Mouse (Mus musculus) neural tube, embryonic 15.5 days (tissue): ENCODE data around the gene 4930579F01Rik. TPM values are rescaled to one million over a fixed set of nuclear protein-coding genes. Genes with fewer than 3 reads are reported as not detected.

Source experiments
- ATAC-seq: fragments of 200-750 bp; cut with Nextera tagmentation; 2 replicates; pipeline ENCODE4 v1.8.0; 2017; ENCODE audit warnings: mild to moderate bottlenecking, moderate TSS enrichment, moderate library complexity; ENCODE audit not compliant: low FRiP score
- H3K27ac ChIP-seq: fragments of 300-500 bp; sonication (generic); replicated peaks from 2 replicates; pipeline ENCODE4 v1.5.1; 2015; ENCODE audit warnings: mild to moderate bottlenecking, inconsistent platforms
- H3K27me3 ChIP-seq: fragments of 300-500 bp; sonication (generic); replicated peaks from 2 replicates; pipeline ENCODE4 v1.6.1; 2015; ENCODE audit warnings: inconsistent platforms
- H3K36me3 ChIP-seq: fragments of 300-500 bp; sonication (generic); 2 replicates; pipeline ENCODE4 v1.6.1; 2015; ENCODE audit warnings: inconsistent platforms
- H3K4me1 ChIP-seq: fragments of 300-500 bp; sonication (generic); 2 replicates; pipeline ENCODE4 v1.6.1; 2015; ENCODE audit warnings: inconsistent platforms
- H3K4me2 ChIP-seq: fragments of 300-500 bp; sonication (generic); 2 replicates; pipeline ENCODE4 v1.6.1; 2015; ENCODE audit warnings: inconsistent platforms, mild to moderate bottlenecking, moderate library complexity
- H3K4me3 ChIP-seq: fragments of 300-500 bp; sonication (generic); replicated peaks from 2 replicates; pipeline ENCODE4 v1.5.1; 2015; ENCODE audit warnings: mild to moderate bottlenecking, inconsistent platforms
- H3K9ac ChIP-seq: fragments of 300-500 bp; sonication (generic); replicated peaks from 2 replicates; pipeline ENCODE4 v1.6.1; 2015; ENCODE audit warnings: mild to moderate bottlenecking, inconsistent platforms
- H3K9me3 ChIP-seq: fragments of 300-500 bp; sonication (generic); replicated peaks from 2 replicates; pipeline ENCODE4 v1.6.1; 2016; ENCODE audit warnings: inconsistent platforms
- WGBS: fragments of 180-500 bp; shearing (Covaris S2); methylation state at CpG from one replicate; pipeline ENCODE4 v1.1.7; 2015; ENCODE audit warnings: mixed read lengths; 5-methylcytosine and 5-hydroxymethylcytosine counted together
- polyA plus RNA-seq: library from polyadenylated mRNA; unstranded; fragments of >200 nt; fragmentation: Nextera tagmentation; extraction: Ambion mirVana; gene quantifications from 2 replicates; pipeline ENCODE4 v1.2.1, GENCODE M21; 2015

The 4930579F01Rik gene
- polyA plus RNA-seq, 1 experiment from 2014 or later = not detected

DNA sequence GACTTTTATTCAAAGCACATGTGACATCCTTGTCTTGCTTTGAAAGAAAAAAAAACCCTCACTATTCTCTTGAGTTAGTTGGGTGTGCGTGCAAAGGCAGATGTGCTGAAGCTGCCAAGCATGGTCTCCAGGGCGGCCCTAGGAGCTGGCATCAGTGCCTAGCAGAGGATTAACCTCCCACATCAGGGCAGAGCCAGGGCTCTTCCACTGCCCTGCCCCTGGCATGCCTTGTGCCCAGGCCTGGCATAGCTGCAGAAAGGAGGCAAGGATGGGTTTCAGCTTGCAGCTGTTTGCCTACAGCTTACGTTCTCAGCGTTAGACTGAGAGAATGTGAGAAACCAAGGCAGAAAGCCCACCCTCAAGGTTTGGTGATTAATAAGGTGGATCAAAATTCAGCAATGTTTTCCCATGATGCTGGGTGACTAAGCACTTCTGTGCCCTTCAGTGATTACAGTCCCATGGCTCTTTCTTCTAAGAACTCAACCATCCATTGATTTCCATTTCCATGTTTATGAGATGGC is 18.9 kb upstream of the 4930579F01Rik start:
- ATAC-seq = no peak
- no peaks in the 10 kb centered on the region for H3K9me3 ChIP-seq
- no peaks in the 10 kb centered on the region for H3K27me3 ChIP-seq
- 92% methylated on average over 4 of the region's 4 CpGs for WGBS
- H3K36me3 ChIP-seq = no peaks in the 10 kb centered on the region
- H3K4me2 ChIP-seq = no peak overlapping the region
- no peaks in the 10 kb centered on the region for H3K4me1 ChIP-seq
- no peak overlapping the region for H3K9ac ChIP-seq
- H3K4me3 ChIP-seq = no peak overlapping the region
- no peak overlapping the region for H3K27ac ChIP-seq

- no peak overlapping the region for H3K4me3 ChIP-seq
- no peak overlapping the region for H3K4me2 ChIP-seq
- H3K36me3 ChIP-seq = no peaks in the 10 kb centered on the region
- H3K27me3 ChIP-seq = no peaks in the 10 kb centered on the region
- no peaks in the 10 kb centered on the region for H3K4me1 ChIP-seq
- no peak overlapping the region for H3K9ac ChIP-seq
- ATAC-seq = no peak
- WGBS = 82% methylated on average over 5 of the region's 5 CpGs
- H3K9me3 ChIP-seq = no peaks in the 10 kb centered on the region
- no peak overlapping the region for H3K27ac ChIP-seq
These were observed 16.9 kb upstream of the 4930579F01Rik start for GRCm38 (mm10) chr3:138210432-138211075.

- no peak overlapping the region for H3K9ac ChIP-seq
- no peak overlapping the region for H3K27ac ChIP-seq
- H3K4me3 ChIP-seq = no peak overlapping the region
- H3K9me3 ChIP-seq = no peaks in the 10 kb centered on the region
- no peaks in the 10 kb centered on the region for H3K27me3 ChIP-seq
- no peaks in the 10 kb centered on the region for H3K36me3 ChIP-seq
- no peaks in the 10 kb centered on the region for H3K4me1 ChIP-seq
- WGBS = 87% methylated on average over 3 of the region's 3 CpGs
- H3K4me2 ChIP-seq = no peak overlapping the region
- no peak for ATAC-seq
These were observed 15.2 kb upstream of the 4930579F01Rik start for GRCm38 (mm10) chr3:138208821-138209220.

GRCm38 (mm10) chr3:138198722-138199068 is 5.1 kb upstream of the 4930579F01Rik start:
- no peak overlapping the region for H3K4me3 ChIP-seq
- no peak; the same call in 1 of the 2 replicates for ATAC-seq
- H3K9me3 ChIP-seq = no peaks in the 10 kb centered on the region
- H3K4me2 ChIP-seq = peak overlapping the region; percentile 62
- H3K4me1 ChIP-seq = 0 out of 2 replicates have a peak, but pooled peaks cover 5% of the 10 kb centered on the region
- H3K27ac ChIP-seq = no peak overlapping the region
- no peaks in the 10 kb centered on the region for H3K36me3 ChIP-seq
- H3K9ac ChIP-seq = peak overlapping the region; percentile 47; the same call in 1 of the 2 replicates
- WGBS = 59% methylated on average over 7 of the region's 7 CpGs
- no peaks in the 10 kb centered on the region for H3K27me3 ChIP-seq

- Histone ChIP-seq H3K27ac (0 out of 2 replicates have a peak overlapping the region, but pooled peaks have one; percentile 63), H3K9me3 (no peaks in the 10 kb centered on the region), H3K9ac (peak overlapping the region; percentile 47; the same call in 1 of the 2 replicates), H3K4me2 (peak overlapping the region; percentile 62), H3K27me3 (no peaks in the 10 kb centered on the region), H3K4me3 (peak overlapping the region; percentile 35), H3K4me1 (0 out of 2 replicates have a peak, but pooled peaks cover 5% of the 10 kb centered on the region), H3K36me3 (no peaks in the 10 kb centered on the region)
- ATAC-seq = peak; percentile 97
- 28% methylated on average over 20 of the region's 20 CpGs for WGBS
These were observed 4.5 kb upstream of the 4930579F01Rik start for GRCm38 (mm10) chr3:138197973-138198721.

DNA sequence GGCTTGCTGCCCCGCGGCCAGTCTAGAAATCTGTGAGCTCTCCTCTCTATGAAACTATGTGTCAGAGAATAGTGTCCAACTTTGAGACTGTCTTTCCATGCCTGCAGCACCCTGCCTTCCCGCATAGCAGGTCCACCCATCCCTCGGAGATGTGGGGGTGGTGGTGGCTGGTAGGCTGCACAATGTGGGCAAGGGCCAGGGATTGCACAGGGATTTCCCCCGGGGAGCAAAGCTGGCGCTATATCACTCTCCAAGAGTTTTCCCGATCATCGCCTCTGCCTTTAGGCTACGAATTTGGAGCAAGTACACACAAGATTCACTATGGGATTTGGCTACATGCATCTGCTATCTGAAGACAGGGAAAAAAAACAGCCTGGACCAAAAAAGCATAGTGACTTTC is 3.9 kb upstream of the 4930579F01Rik start:
- no peak overlapping the region for H3K27ac ChIP-seq
- H3K4me1 ChIP-seq = 0 out of 2 replicates have a peak, but pooled peaks cover 5% of the 10 kb centered on the region
- no peak overlapping the region for H3K9ac ChIP-seq
- no peaks in the 10 kb centered on the region for H3K36me3 ChIP-seq
- no peak overlapping the region for H3K4me2 ChIP-seq
- 59% methylated on average over 9 of the region's 9 CpGs for WGBS
- H3K9me3 ChIP-seq = no peaks in the 10 kb centered on the region
- no peak for ATAC-seq
- no peak overlapping the region for H3K4me3 ChIP-seq
- no peaks in the 10 kb centered on the region for H3K27me3 ChIP-seq

GRCm38 (mm10) chr3:138197093-138197492 is 3.5 kb upstream of the 4930579F01Rik start:
- Histone ChIP-seq H3K4me1 (0 out of 2 replicates have a peak, but pooled peaks cover 5% of the 10 kb centered on the region), H3K9ac (no peak overlapping the region), H3K4me2 (no peak overlapping the region), H3K27me3 (no peaks in the 10 kb centered on the region), H3K4me3 (no peak overlapping the region), H3K36me3 (no peaks in the 10 kb centered on the region), H3K27ac (no peak overlapping the region), H3K9me3 (no peaks in the 10 kb centered on the region)
- no peak for ATAC-seq
- 86% methylated on average over 14 of the region's 14 CpGs for WGBS

GRCm38 (mm10) chr3:138192260-138192659 is 1.4 kb downstream of the 4930579F01Rik start:
- Histone ChIP-seq H3K27me3 (no peaks in the 10 kb centered on the region), H3K36me3 (no peaks in the 10 kb centered on the region), H3K9me3 (no peaks in the 10 kb centered on the region), H3K27ac (no peak overlapping the region), H3K4me3 (no peak overlapping the region), H3K4me1 (no peaks in the 10 kb centered on the region), H3K9ac (no peak overlapping the region), H3K4me2 (no peak overlapping the region)
- ATAC-seq = no peak
- WGBS = 86% methylated on average over 7 of the region's 7 CpGs

DNA sequence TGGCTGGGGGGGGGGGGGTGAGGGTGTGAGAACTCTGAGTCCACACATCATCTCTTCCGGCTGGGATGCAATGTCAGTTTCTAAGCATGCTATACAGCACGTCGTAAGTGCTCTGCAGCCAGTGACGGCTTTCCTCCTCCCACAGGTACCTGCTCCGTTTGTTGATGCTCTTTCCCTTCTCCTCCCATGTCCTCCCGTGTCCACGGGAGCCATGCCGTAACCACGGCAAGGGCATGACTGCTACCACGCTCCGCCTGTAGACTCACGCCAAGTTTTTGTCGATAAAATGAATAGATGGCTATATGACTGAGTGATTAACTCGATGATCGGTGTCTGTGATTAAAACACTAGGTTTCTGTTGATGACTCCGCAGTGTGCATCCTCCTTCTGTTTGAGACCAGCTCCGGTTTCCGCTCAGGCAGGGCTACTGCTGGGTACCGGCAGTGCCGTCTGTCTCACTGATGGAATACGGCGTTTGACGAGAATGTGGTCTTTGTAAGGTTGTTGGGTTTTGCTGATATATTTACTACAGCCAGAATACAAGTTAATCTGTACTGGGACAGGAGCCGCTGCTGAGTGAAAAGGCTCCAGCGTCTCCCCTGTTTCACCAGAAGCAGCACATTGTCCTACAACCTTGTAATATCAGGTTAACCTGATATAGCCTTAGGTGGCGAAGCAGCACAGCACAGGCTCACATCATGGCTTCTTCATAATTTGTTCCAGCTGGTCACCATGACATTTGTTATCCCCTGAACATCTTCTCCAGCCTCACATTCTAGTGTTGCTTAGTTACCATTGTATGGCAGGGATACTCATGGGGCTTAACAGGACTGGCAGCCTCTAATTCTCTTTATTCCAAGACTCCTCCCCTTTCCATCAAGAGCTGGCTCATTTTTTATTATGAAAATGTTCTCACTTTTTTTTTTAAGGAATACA is 7.4 kb downstream of the 4930579F01Rik start:
- Histone ChIP-seq H3K4me3 (no peak overlapping the region), H3K36me3 (no peaks in the 10 kb centered on the region), H3K9me3 (no peaks in the 10 kb centered on the region), H3K4me2 (no peak overlapping the region), H3K4me1 (no peaks in the 10 kb centered on the region), H3K27ac (no peak overlapping the region), H3K9ac (no peak overlapping the region), H3K27me3 (no peaks in the 10 kb centered on the region)
- ATAC-seq = peak; percentile 38; the same call in 1 of the 2 replicates
- WGBS = 80% methylated on average over 26 of the region's 26 CpGs

- no peaks in the 10 kb centered on the region for H3K9me3 ChIP-seq
- ATAC-seq = no peak
- H3K4me1 ChIP-seq = no peaks in the 10 kb centered on the region
- no peak overlapping the region for H3K4me3 ChIP-seq
- H3K36me3 ChIP-seq = no peaks in the 10 kb centered on the region
- WGBS = 65% methylated on average over 4 of the region's 4 CpGs
- H3K4me2 ChIP-seq = no peak overlapping the region
- no peaks in the 10 kb centered on the region for H3K27me3 ChIP-seq
- H3K27ac ChIP-seq = no peak overlapping the region
- H3K9ac ChIP-seq = no peak overlapping the region
These were observed 8.3 kb downstream of the 4930579F01Rik start for GRCm38 (mm10) chr3:138185290-138185689.

- Histone ChIP-seq H3K4me1 (no peaks in the 10 kb centered on the region), H3K27me3 (no peaks in the 10 kb centered on the region), H3K4me2 (no peak overlapping the region), H3K36me3 (no peaks in the 10 kb centered on the region), H3K4me3 (no peak overlapping the region), H3K9me3 (no peaks in the 10 kb centered on the region), H3K9ac (no peak overlapping the region), H3K27ac (no peak overlapping the region)
- WGBS = 89% methylated on average over 7 of the region's 7 CpGs
- no peak for ATAC-seq
These were observed 10.3 kb downstream of the 4930579F01Rik start for GRCm38 (mm10) chr3:138183371-138183770.
